Mouse (Mus musculus): ENCODE results near the gene Snrpg. TPM values are rescaled to one million over a fixed set of nuclear protein-coding genes. Genes with fewer than 3 reads are reported as not detected.
A peak's percentile ranks its signal among the peaks of the same experiment; 100 is the strongest.

Snrpg gene
- total RNA-seq, 2 experiments from 2014 or later: 222 to 235 TPM

DNA sequence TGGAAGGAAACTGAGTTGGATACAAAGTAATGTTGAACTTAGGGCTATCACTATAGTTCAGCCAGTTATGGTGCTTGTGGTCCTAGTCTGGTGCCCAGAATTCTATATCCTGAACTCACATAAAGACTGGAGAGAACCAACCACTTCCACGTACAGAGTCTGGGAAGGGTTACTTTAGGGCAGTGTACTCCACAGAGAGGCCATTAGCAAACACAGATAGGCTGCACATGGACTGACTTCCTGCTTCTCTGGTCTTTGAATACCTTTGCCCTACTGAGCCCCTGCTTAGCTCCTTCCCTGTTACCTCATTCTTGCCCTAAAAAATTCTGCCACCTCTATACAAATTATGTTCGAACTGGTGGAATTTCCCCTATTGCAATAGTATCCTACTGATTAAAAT, 28.9 kb downstream of the Snrpg start:
- DNase-seq: no peak

DNA sequence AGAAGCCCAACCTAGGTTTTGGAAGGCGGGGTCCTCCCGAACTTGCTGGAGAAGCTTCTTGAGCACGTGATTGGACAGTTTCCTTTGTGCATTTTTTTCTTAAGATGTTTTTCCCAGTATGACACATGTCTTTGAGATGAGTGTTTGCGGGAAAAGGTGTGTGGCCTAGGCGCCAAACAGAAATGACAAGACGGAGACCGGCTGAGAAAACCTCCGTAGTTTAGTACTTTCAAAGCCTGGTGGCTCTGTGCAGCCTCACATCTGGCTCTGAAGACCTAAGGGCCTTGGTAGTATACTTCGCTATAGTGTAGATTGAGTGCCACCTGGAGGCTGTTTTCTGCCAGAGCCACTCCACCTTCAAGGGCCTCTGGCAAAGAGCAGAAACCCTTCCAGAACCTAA, 29.9 kb downstream of the Snrpg start:
- peak; percentile 82 for DNase-seq

DNA sequence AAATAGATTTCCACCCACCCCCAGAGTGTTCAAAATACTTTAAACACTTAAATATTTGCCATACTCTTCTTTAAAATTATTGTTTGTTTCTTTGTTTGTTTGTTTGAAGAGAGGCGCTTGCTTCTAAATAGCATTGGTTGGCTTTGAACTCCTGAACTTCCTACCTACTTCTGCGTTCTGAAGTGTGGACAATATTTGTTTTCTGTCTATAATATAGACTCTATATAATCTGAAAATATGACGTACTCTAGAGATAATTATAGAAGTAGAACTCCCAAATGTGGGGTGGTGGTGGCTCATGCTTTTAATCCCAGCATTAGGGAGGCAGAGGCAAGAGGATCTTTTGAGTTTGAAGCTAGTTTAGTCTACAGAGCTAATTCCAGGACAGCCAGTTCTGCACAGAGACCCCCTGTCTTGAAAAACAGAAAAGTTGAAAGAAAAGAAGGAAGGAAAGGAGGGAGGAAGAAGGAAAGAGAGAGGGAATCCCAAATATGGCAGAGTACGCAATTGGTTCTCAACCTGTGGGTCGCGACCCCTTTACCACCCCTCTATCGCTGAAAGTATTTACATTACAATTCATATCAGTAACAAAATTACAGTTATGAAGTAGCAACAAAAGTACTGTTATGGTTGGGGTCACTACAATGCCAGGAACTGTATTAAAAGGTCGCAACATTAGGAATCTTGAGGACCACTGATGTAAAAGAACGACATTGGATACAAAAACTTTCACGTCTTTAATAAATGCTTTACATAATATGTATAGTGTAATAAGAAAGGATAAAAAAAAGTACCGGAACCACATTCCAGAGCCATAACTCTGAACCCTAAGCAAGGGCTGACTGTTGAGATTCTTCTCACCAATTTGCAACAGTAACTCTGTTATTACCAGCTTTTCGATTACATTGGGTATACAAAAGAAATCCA, 31.8 kb downstream of the Snrpg start:
- DNase-seq: no peak

DNA sequence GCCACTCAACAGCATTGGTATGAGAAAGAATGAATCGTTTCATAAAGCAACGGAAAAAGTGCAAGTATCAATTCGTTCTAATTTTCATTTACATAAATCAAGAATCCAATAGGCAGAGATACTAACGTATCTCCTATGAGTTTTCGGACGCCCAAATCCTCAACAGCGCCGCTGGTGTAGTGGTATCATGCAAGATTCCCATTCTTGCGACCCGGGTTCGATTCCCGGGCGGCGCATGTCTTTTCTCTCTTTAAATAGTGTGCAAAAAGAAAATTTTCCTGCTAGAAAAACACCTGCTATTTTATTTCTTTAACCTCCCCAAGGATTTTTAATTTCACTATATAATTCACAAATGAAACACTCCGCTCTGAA, 32.6 kb downstream of the Snrpg start:
- peak; percentile 93 for DNase-seq

DNA sequence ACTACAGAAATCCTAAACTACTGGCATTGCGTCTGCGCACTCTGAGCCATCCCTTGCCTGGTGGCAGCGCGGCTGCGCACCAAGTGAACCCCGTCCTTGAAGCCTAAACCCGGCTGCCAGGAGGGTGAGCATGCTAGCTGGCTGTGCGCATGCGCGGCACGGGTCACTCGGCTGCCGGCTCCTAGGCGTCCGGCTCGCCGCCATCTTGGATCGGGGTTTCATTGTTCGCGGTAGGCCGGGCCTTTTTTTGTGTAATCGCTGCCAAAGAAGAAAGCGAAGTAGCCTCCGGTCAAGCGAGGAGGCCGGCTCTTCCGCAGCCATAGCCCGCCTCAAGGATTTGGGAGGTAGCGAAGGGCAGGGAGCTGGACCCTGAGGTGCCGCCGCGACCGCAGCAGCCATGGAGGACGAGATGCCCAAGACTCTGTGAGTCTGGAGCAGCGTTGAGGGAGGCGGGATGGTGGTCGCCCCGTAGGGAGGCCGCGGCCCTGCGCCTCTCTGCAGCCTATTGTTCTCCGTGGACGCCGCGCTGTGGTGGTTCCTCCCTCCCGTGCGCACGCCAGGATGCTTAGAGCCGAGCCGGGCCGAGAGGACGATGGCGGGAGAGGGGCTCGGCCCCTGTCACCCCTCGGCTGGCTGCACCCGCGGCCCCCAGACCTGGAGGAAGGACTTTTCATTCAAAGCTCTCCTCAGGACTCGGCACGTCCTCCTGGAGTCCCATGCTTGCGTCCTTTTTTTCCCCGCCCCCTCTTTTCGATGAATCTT, 33.2 kb downstream of the Snrpg start, which contains the start of gene Tia1:
Gene Tia1 (plus strand): TSS at position 120 of the 762 bp plus-strand sequence.
- DNase-seq: peak; percentile 97

DNA sequence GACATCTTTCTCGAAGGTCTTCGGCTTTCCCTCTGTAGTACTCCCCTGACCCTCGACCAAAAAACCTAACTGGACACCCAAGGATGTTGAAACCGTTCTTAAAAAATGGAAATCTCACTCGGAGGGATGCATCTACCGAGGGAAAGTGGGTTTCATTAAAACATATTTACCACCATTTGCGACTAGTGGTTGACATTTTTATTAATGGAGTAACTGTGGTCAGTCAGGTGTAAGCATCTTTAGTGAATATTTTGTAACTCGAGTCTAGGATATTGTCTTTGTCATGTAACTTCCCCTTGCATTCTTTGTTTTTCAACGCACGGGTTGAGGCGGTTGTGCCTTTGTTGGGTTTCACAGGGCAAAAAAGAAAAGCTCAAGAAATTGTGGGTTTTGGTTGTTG, 33.9 kb downstream of the Snrpg start:
- no peak for DNase-seq

DNA sequence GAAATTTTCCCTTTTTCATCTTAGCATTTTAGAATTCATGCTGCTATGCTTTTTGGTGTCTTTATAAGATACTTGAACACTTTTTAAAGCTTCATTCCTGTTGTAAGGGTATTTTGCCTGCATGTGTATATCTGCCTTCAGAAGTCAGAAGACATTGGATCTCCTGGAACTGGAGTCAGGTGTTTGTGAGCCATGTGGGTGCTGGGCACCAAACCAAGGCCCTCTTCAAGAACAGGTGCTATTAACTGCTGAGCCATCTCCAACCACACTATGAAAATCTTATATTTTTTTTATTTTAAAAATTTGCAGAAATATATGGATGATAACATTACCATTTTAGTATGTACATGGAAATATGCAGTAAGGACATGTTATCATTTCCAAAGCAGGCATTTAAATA, 35.2 kb downstream of the Snrpg start:
- no peak for DNase-seq

DNA sequence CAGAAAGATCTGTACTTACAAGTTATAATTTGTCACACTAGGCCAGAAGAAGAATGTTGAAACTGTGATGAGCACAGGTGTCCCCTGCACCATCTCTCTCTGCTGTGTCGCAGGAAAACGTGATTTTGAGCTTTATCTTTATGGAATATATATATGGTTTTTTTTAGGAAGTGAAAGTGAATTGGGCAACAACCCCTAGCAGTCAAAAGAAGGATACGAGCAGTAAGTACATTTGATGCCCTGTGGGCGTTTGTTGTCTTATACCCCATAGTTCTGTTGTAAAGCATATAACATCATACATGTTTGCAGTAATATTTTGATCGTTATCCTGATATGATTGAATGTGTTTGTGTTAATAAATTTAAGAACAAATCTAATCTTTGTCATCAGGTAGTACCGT, 47.6 kb downstream of the Snrpg start:
- no peak for DNase-seq

DNA sequence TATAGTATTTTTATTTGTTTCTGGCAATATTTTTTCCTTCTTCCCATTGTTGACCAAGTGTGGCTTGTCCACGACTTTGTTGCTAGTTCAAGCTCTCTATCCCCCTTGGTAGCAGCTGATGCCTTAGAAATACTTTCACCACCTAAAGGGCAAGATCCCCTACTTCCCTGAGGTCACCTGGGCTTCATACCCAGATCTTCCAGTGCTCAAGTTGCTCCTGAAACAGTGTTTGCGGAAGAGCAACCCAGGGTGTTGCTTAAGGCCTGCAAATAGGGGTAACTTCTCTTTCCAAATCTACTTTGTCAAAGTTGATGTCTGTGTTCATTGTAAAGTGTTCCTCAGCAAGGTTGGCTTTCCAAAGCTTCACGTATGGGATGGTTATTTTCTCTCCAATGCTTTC, 48.1 kb downstream of the Snrpg start:
- no peak for DNase-seq

DNA sequence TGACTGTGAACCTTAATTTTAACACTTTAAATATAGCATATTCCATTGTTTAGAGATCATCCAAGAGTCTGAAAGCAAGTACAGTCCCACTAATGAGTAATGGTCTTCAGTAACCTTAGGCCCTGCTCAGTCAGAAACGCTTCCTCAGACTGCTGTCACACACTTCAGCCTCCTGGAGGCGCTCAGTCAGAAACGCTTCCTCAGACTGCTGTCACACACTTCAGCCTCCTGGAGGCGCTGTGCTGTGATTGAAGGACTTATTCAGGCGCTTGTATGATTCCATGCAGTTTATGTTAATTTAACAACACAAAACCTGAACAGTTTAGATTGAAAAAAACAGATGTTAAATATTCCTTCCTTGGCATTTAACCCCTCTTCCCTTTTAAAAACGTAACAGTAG, 49.4 kb downstream of the Snrpg start:
- DNase-seq: no peak

DNA sequence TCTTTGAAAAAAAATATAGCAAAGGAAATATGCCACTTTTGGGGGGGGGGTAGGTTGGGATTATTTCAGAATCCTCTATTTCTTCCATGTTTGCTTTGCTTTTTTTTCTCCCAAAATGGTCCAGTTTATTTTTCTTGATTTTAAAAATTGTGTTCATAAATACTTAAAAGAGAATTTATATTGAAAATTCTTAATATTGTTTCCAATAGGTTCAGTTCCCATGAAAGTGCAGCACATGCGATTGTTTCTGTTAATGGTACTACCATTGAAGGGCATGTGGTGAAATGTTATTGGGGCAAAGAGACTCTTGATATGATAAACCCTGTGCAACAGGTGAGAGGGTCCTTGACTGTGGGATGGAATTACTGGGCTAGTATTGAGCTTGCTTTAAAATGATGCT, 55.3 kb downstream of the Snrpg start, which contains the start of gene Gm44790:
Gene Gm44790 (plus strand): TSS at position 301 of the 400 bp plus-strand sequence.
- no peak for DNase-seq

Other genes starting within 250 kb of the Snrpg start
- 1 to 10 TPM; 8.1 to 9.0 TPM for gene Tgfa, start 176.1 kb upstream of the Snrpg start, total RNA-seq (2021)
- gene Fam136a, start 5.7 kb upstream of the Snrpg start, total RNA-seq (2021): 10 to 100 TPM; 75.1 to 80.4 TPM
- 100 to 1,000 TPM; 149 to 167 TPM for gene Pcyox1, start 25.9 kb downstream of the Snrpg start, total RNA-seq (2021)
- gene Tia1, start 32.9 kb downstream of the Snrpg start, total RNA-seq (2021): 10 to 100 TPM; 43.8 to 86.4 TPM
- gene Gm44790, start 55.4 kb downstream of the Snrpg start, total RNA-seq (2021): under 1 TPM in 1 of 2 experiments, not detected in 1; 0.85 TPM
- 10 to 100 TPM; 15.3 to 17.7 TPM for gene C87436, start 67.1 kb downstream of the Snrpg start, total RNA-seq (2021)
- 100 to 1,000 TPM; 233 to 243 TPM for gene Pcbp1, start 155.0 kb downstream of the Snrpg start, total RNA-seq (2021)

All from adrenal gland, postnatal 10 days (tissue).